Mouse (Mus musculus): ENCODE measurements around the gene Phf12. TPM values are rescaled to one million over a fixed set of nuclear protein-coding genes. Genes with fewer than 3 reads are reported as not detected.

The Phf12 gene
- total RNA-seq, 1 experiment = 38.4 TPM

GRCm38 (mm10) chr11:77958932-77959331 lies 23.6 kb upstream of the Phf12 start:
- no peak overlapping the region for H3K9ac ChIP-seq (ENCODE audit: insufficient read depth, low read depth, low read length, poor library complexity, severe bottlenecking)
- no peaks in the 10 kb centered on the region for H3K36me3 ChIP-seq (ENCODE audit: control insufficient read depth, insufficient read depth, low read length, poor library complexity, severe bottlenecking)
- in situ Hi-C loops (cut with MboI; ENCODE audit: low sequenced_read_pairs in 2 of 2, unreplicated experiment in 2 of 2) = no loop called here
- H3K27ac ChIP-seq (ENCODE audit: insufficient read depth, low read depth, low read length, poor library complexity, severe bottlenecking) = no peak overlapping the region
- H3K9me3 ChIP-seq (ENCODE audit: control insufficient read depth, insufficient read depth, low read depth, low read length) = no peaks in the 10 kb centered on the region
- no peak overlapping the region for H3K4me3 ChIP-seq (ENCODE audit: insufficient read depth in 1 of 2, low read depth in 1 of 2, low read length in 2 of 2, poor library complexity in 1 of 2, severe bottlenecking in 1 of 2)
- peaks cover 0 to 2% of the 10 kb centered on the region in 2 experiments; a peak in 1 of 4 replicates for H3K4me1 ChIP-seq (ENCODE audit: control insufficient read depth in 2 of 2, insufficient read depth in 2 of 2, low read length in 2 of 2, poor library complexity in 1 of 2)
- DNase-seq (ENCODE audit: low read depth, low spot score) = no peak
- TF ChIP-seq CHD2 (IDR thresholded peaks at IDR 0.05; ENCODE audit: low read depth, low read length) (no peak), ZC3H11A (IDR thresholded peaks at IDR 0.05; ENCODE audit: borderline replicate concordance, low read depth, low read length) (no peak), MAFK (IDR thresholded peaks at IDR 0.05; ENCODE audit: insufficient read depth, low read depth, low read length) (no peak), ZNF384 (IDR thresholded peaks at IDR 0.05; ENCODE audit: low read depth, low read length) (no peak), HCFC1 (IDR thresholded peaks at IDR 0.05; ENCODE audit: borderline replicate concordance, insufficient read depth, low read length) (no peak)

DNA sequence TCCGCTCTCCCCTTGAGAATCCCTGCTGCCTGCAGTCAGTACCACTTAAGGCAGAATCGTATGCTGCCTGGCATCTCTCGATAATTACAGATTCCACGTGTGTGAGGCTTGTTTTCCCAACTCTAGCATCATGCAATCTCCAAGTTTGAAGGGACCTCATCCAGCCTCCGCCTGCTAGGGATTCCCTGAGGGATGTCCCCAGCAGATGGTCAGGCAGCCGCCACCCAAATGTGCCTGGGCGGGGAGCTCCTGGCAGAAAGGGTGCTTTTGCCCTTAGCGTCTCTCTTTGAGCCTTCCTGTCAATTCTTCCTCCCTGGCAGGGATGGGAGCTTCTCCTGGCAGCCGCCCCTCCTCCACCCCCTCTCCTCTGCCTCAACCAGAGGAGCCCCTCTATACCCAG lies 22.4 kb upstream of the Phf12 start:
- Histone ChIP-seq H3K4me1 (ENCODE audit: control insufficient read depth in 2 of 2, insufficient read depth in 2 of 2, low read length in 2 of 2, poor library complexity in 1 of 2) (peaks cover 0 to 4% of the 10 kb centered on the region in 2 experiments; a peak in 1 of 4 replicates), H3K27ac (ENCODE audit: insufficient read depth, low read depth, low read length, poor library complexity, severe bottlenecking) (no peak overlapping the region), H3K9ac (ENCODE audit: insufficient read depth, low read depth, low read length, poor library complexity, severe bottlenecking) (no peak overlapping the region), H3K4me3 (ENCODE audit: insufficient read depth in 1 of 2, low read depth in 1 of 2, low read length in 2 of 2, poor library complexity in 1 of 2, severe bottlenecking in 1 of 2) (no peak overlapping the region), H3K9me3 (ENCODE audit: control insufficient read depth, insufficient read depth, low read depth, low read length) (no peaks in the 10 kb centered on the region), H3K36me3 (ENCODE audit: control insufficient read depth, insufficient read depth, low read length, poor library complexity, severe bottlenecking) (no peaks in the 10 kb centered on the region)
- DNase-seq (ENCODE audit: low read depth, low spot score) = no peak
- in situ Hi-C loops (cut with MboI; ENCODE audit: low sequenced_read_pairs in 2 of 2, unreplicated experiment in 2 of 2) = loop anchor here in 1 of 2 experiments (5.0 kb wide), 1 partner anchor 133 kb away; no protein-coding TSS in a partner anchor
- no peak for TF ChIP-seq HCFC1 (IDR thresholded peaks at IDR 0.05; ENCODE audit: borderline replicate concordance, insufficient read depth, low read length)
- no peak for TF ChIP-seq CHD2 (IDR thresholded peaks at IDR 0.05; ENCODE audit: low read depth, low read length)
- no peak for TF ChIP-seq ZNF384 (IDR thresholded peaks at IDR 0.05; ENCODE audit: low read depth, low read length)
- TF ChIP-seq ZC3H11A (IDR thresholded peaks at IDR 0.05; ENCODE audit: borderline replicate concordance, low read depth, low read length) = no peak
- TF ChIP-seq MAFK (IDR thresholded peaks at IDR 0.05; ENCODE audit: insufficient read depth, low read depth, low read length) = no peak

DNA sequence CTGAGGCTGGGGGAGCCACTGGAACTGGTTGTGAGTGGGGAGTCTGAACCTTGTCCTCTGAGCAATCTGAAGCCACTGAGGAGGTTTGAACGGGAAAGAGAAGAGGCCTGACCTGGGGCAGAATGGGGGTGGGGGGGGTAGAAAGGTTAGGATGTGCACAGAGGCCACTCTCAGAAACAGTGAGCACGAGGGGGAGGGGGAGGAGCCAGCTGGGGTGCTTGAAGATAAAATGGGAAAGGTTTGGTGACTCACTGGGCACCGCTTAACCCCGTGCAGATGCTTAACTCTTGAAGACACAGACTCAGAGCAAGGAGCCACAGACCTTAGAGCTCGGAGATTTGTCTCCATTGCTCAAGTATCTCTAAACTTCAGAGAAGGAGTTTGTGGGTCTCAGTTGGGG lies 21.7 kb upstream of the Phf12 start:
- Histone ChIP-seq H3K27ac (ENCODE audit: insufficient read depth, low read depth, low read length, poor library complexity, severe bottlenecking) (no peak overlapping the region), H3K4me3 (ENCODE audit: insufficient read depth in 1 of 2, low read depth in 1 of 2, low read length in 2 of 2, poor library complexity in 1 of 2, severe bottlenecking in 1 of 2) (no peak overlapping the region), H3K9ac (ENCODE audit: insufficient read depth, low read depth, low read length, poor library complexity, severe bottlenecking) (no peak overlapping the region), H3K36me3 (ENCODE audit: control insufficient read depth, insufficient read depth, low read length, poor library complexity, severe bottlenecking) (no peaks in the 10 kb centered on the region), H3K9me3 (ENCODE audit: control insufficient read depth, insufficient read depth, low read depth, low read length) (no peaks in the 10 kb centered on the region), H3K4me1 (ENCODE audit: control insufficient read depth in 2 of 2, insufficient read depth in 2 of 2, low read length in 2 of 2, poor library complexity in 1 of 2) (peaks cover 0 to 4% of the 10 kb centered on the region in 2 experiments; a peak in 1 of 4 replicates)
- in situ Hi-C loops (cut with MboI; ENCODE audit: low sequenced_read_pairs in 2 of 2, unreplicated experiment in 2 of 2) = loop anchor here in 1 of 2 experiments (5.0 kb wide), 1 partner anchor 134 kb away; no protein-coding TSS in a partner anchor
- TF ChIP-seq MAFK (IDR thresholded peaks at IDR 0.05; ENCODE audit: insufficient read depth, low read depth, low read length) (no peak), ZNF384 (IDR thresholded peaks at IDR 0.05; ENCODE audit: low read depth, low read length) (no peak), HCFC1 (IDR thresholded peaks at IDR 0.05; ENCODE audit: borderline replicate concordance, insufficient read depth, low read length) (no peak), ZC3H11A (IDR thresholded peaks at IDR 0.05; ENCODE audit: borderline replicate concordance, low read depth, low read length) (no peak), CHD2 (IDR thresholded peaks at IDR 0.05; ENCODE audit: low read depth, low read length) (no peak)
- DNase-seq (ENCODE audit: low read depth, low spot score) = no peak

DNA sequence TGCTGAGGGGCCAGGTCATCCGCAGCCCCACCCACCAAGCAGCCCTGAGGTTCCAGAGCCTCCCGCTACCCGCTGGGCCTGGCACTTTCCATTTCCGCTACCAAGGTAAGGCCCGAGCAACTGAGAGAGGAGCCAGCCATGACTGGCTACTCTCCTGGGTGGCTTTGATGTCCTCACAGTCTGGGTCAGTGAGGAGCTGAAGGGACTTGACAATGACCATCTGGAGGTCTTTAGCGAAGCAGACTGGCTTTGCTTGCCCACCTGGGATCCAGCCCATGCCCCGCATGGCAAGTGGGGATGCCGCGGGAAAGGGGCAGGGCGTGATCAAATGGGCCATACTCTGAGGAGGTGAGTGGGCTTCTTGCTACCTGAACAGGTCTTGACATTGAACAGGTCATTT lies 19.6 kb upstream of the Phf12 start:
- no peak for DNase-seq (ENCODE audit: low read depth, low spot score)
- Histone ChIP-seq H3K27ac (ENCODE audit: insufficient read depth, low read depth, low read length, poor library complexity, severe bottlenecking) (no peak overlapping the region), H3K4me1 (ENCODE audit: control insufficient read depth in 2 of 2, insufficient read depth in 2 of 2, low read length in 2 of 2, poor library complexity in 1 of 2) (peaks cover 0 to 4% of the 10 kb centered on the region in 2 experiments; a peak in 1 of 4 replicates), H3K9me3 (ENCODE audit: control insufficient read depth, insufficient read depth, low read depth, low read length) (no peaks in the 10 kb centered on the region), H3K36me3 (ENCODE audit: control insufficient read depth, insufficient read depth, low read length, poor library complexity, severe bottlenecking) (no peaks in the 10 kb centered on the region), H3K9ac (ENCODE audit: insufficient read depth, low read depth, low read length, poor library complexity, severe bottlenecking) (no peak overlapping the region), H3K4me3 (ENCODE audit: insufficient read depth in 1 of 2, low read depth in 1 of 2, low read length in 2 of 2, poor library complexity in 1 of 2, severe bottlenecking in 1 of 2) (no peak overlapping the region)
- TF ChIP-seq ZNF384 (IDR thresholded peaks at IDR 0.05; ENCODE audit: low read depth, low read length) (no peak), ZC3H11A (IDR thresholded peaks at IDR 0.05; ENCODE audit: borderline replicate concordance, low read depth, low read length) (no peak), MAFK (IDR thresholded peaks at IDR 0.05; ENCODE audit: insufficient read depth, low read depth, low read length) (no peak), HCFC1 (IDR thresholded peaks at IDR 0.05; ENCODE audit: borderline replicate concordance, insufficient read depth, low read length) (no peak), CHD2 (IDR thresholded peaks at IDR 0.05; ENCODE audit: low read depth, low read length) (no peak)
- in situ Hi-C loops (cut with MboI; ENCODE audit: low sequenced_read_pairs in 2 of 2, unreplicated experiment in 2 of 2) = loop anchor here in 1 of 2 experiments (5.0 kb wide), 1 partner anchor 136 kb away; no protein-coding TSS in a partner anchor
